Mouse (Mus musculus): Measurements from ENCODE around the gene Col12a1.

DNA sequence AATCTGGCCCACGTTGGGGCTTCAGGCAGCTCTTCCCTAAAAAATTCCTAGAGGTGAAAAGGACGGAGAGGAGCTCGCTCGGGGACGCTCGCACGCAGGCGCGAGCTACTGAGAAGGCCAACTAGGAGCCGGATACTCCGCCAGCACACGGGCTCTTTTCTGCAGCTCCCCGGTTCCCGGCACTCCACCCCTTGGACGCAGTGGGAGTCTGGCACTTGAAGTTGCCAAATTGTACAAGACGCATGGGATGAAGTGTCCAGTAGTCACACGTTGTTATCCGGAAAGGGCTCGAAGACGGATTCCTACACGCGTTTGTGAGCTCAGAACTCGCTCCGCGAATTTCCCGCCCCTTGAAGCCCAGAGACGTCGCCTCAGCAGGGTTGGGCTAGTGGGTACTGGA, 820 bp upstream of the Col12a1 start:
- no peak for TF ChIP-seq POLR2A (IDR thresholded peaks at IDR 0.05; ENCODE audit: insufficient read length, low read depth)
- no peak for TF ChIP-seq MYOG (IDR thresholded peaks at IDR 0.05; ENCODE audit: control insufficient read depth in 1 of 3, insufficient read depth in 1 of 3, insufficient read length in 2 of 3, low read depth in 2 of 3)
- no peak for TF ChIP-seq REST (IDR thresholded peaks at IDR 0.05; ENCODE audit: insufficient read depth, insufficient read length)
